Mouse (Mus musculus) adrenal gland, adult 8-10 months (tissue): ENCODE measurements around the gene Slco2b1. TPM values are rescaled to one million over a fixed set of nuclear protein-coding genes. Genes with fewer than 3 reads are reported as not detected.
A peak's percentile ranks its signal among the peaks of the same experiment; 100 is the strongest.
"Not testable (repeated sequence)": the region's sequence is repeated elsewhere in the genome, so short reads cannot be mapped to it uniquely, and the experiment has no call there.

Experiments
- DNase-seq: peaks from one replicate; pipeline ENCODE4 v3.0.0; 2022
- total RNA-seq, 4 experiments: library from RNA; stranded (reverse); gene quantifications; 2 replicates each; pipeline ENCODE4 v1.2.4; 2022

Gene Slco2b1
- 10 to 100 TPM; 25.3 to 35.2 (median 31.5) TPM for total RNA-seq

GRCm38 (mm10) chr7:99711166-99711565 is at the start of gene Slco2b1:
Gene Slco2b1, minus strand, starts transcription at chr7:99711340.
- no peak for DNase-seq

- no peak for DNase-seq
Observed at GRCm38 (mm10) chr7:99739276-99739675, 28.1 kb upstream of the Slco2b1 start.

GRCm38 (mm10) chr7:99735491-99735890 is 24.4 kb upstream of the Slco2b1 start:
- DNase-seq: not testable (repeated sequence)

GRCm38 (mm10) chr7:99734612-99735011 is 23.5 kb upstream of the Slco2b1 start:
- DNase-seq: no peak

GRCm38 (mm10) chr7:99729973-99730372 is 18.8 kb upstream of the Slco2b1 start, which contains the start of gene Olfr520:
Gene Olfr520, plus strand, starts transcription at chr7:99730273.
- DNase-seq: no peak

GRCm38 (mm10) chr7:99716536-99716935 is 5.4 kb upstream of the Slco2b1 start:
- DNase-seq: no peak

- no peak for DNase-seq
Observed at GRCm38 (mm10) chr7:99712431-99712830, 1.3 kb upstream of the Slco2b1 start.

GRCm38 (mm10) chr7:99710476-99710875 is 664 bp downstream of the Slco2b1 start:
- DNase-seq: no peak

- no peak for DNase-seq
Observed at GRCm38 (mm10) chr7:99709992-99710391, 1.1 kb downstream of the Slco2b1 start.

- DNase-seq: no peak
Observed at GRCm38 (mm10) chr7:99708750-99709149, 2.4 kb downstream of the Slco2b1 start.

GRCm38 (mm10) chr7:99708301-99708721 is 2.8 kb downstream of the Slco2b1 start:
- peak; percentile 84 for DNase-seq

- peak; percentile 75 for DNase-seq
Observed at GRCm38 (mm10) chr7:99707671-99708070, 3.5 kb downstream of the Slco2b1 start.

GRCm38 (mm10) chr7:99707038-99707595 is 4.0 kb downstream of the Slco2b1 start:
- DNase-seq: peak; percentile 84

GRCm38 (mm10) chr7:99706341-99707037 is 4.7 kb downstream of the Slco2b1 start:
- DNase-seq: no peak

GRCm38 (mm10) chr7:99704736-99705519 is 6.2 kb downstream of the Slco2b1 start:
- no peak for DNase-seq

GRCm38 (mm10) chr7:99702201-99702600 is 8.9 kb downstream of the Slco2b1 start:
- no peak for DNase-seq

GRCm38 (mm10) chr7:99700641-99701040 is 10.5 kb downstream of the Slco2b1 start:
- DNase-seq: no peak

GRCm38 (mm10) chr7:99699709-99700151 is 11.4 kb downstream of the Slco2b1 start:
- no peak for DNase-seq

GRCm38 (mm10) chr7:99699106-99699505 is 12.0 kb downstream of the Slco2b1 start:
- no peak for DNase-seq

- DNase-seq: no peak
Observed at GRCm38 (mm10) chr7:99698576-99698975, 12.6 kb downstream of the Slco2b1 start.

GRCm38 (mm10) chr7:99695471-99696057 is 15.6 kb downstream of the Slco2b1 start:
- DNase-seq: no peak

- DNase-seq: not testable (repeated sequence)
Observed at GRCm38 (mm10) chr7:99694424-99694823, 16.7 kb downstream of the Slco2b1 start.

- DNase-seq: no peak
Observed at GRCm38 (mm10) chr7:99693976-99694375, 17.2 kb downstream of the Slco2b1 start.
